Mouse (Mus musculus) midbrain, embryonic 14.5 days (tissue): ENCODE measurements around the gene Gm11034. TPM values are rescaled to one million over a fixed set of nuclear protein-coding genes. Genes with fewer than 3 reads are reported as not detected.

ENCODE experiments used
- ATAC-seq: fragments of 200-750 bp; cut with Nextera tagmentation; 2 replicates; pipeline ENCODE4 v1.8.0; 2017; ENCODE audit warnings: moderate number of reproducible peaks, moderate library complexity; ENCODE audit not compliant: low FRiP score, low TSS enrichment
- DNase-seq: peaks from one replicate; pipeline ENCODE4 v3.0.0-alpha.2; 2015
- H3K27ac ChIP-seq: fragments of 300-500 bp; sonication (generic); replicated peaks from 2 replicates; pipeline ENCODE4 v1.5.1; 2014; ENCODE audit warnings: mild to moderate bottlenecking, low read depth, low read length, moderate library complexity
- H3K27me3 ChIP-seq: fragments of 300-500 bp; sonication (generic); 2 replicates; pipeline ENCODE4 v1.6.1; 2014; ENCODE audit warnings: low read length, control low read depth, mixed read lengths; ENCODE audit not compliant: control insufficient read depth, insufficient read depth
- H3K36me3 ChIP-seq: fragments of 300-500 bp; sonication (generic); 2 replicates; pipeline ENCODE4 v1.6.1; 2014; ENCODE audit warnings: low read length, control low read depth; ENCODE audit not compliant: control insufficient read depth, insufficient read depth
- H3K4me1 ChIP-seq: fragments of 300-500 bp; sonication (generic); 2 replicates; pipeline ENCODE4 v1.6.1; 2014; ENCODE audit warnings: mild to moderate bottlenecking, antibody characterized with exemption, low read length, control low read depth; ENCODE audit not compliant: control insufficient read depth, insufficient read depth
- H3K4me2 ChIP-seq: fragments of 300-500 bp; sonication (generic); 2 replicates; pipeline ENCODE4 v1.6.1; 2014; ENCODE audit warnings: mild to moderate bottlenecking, low read length, moderate library complexity
- H3K4me3 ChIP-seq: fragments of 300-500 bp; sonication (generic); replicated peaks from 2 replicates; pipeline ENCODE4 v1.5.1; 2014; ENCODE audit warnings: low read depth, low read length
- H3K9ac ChIP-seq: fragments of 300-500 bp; sonication (generic); replicated peaks from 2 replicates; pipeline ENCODE4 v1.6.1; 2014; ENCODE audit warnings: mild to moderate bottlenecking, low read length, moderate library complexity
- H3K9me3 ChIP-seq: fragments of 300-500 bp; sonication (generic); 2 replicates; pipeline ENCODE4 v1.6.1; 2016; ENCODE audit warnings: low read length, control low read depth, mixed read lengths; ENCODE audit not compliant: control insufficient read depth
- WGBS: fragments of 180-500 bp; shearing (Covaris S2); extraction: QIAGEN DNeasy Blood & Tissue Kit; methylation state at CpG from one replicate; pipeline ENCODE4 v1.1.7; 2014; 5-methylcytosine and 5-hydroxymethylcytosine counted together
- polyA plus RNA-seq: library from polyadenylated mRNA; unstranded; fragments of >200 nt; fragmentation: Nextera tagmentation; extraction: Ambion mirVana; gene quantifications from 2 replicates; pipeline ENCODE4 v1.2.1, GENCODE M21; 2014

The Gm11034 gene
- polyA plus RNA-seq, 1 experiment from 2014 or later: not detected

GRCm38 (mm10) chr8:72218781-72219540 lies 5.5 kb upstream of the Gm11034 start:
- H3K4me2 ChIP-seq: peak overlapping the region; percentile 60
- no peaks in the 10 kb centered on the region for H3K27me3 ChIP-seq
- DNase-seq (no peak), ATAC-seq (peak; percentile 25; the same call in 1 of the 2 replicates)
- H3K36me3 ChIP-seq: peaks cover 29% of the 10 kb centered on the region
- H3K27ac ChIP-seq: no peak overlapping the region
- 81% methylated on average over 9 of the region's 10 CpGs for WGBS
- H3K4me1 ChIP-seq: peaks cover 7% of the 10 kb centered on the region; the same call in 1 of the 2 replicates
- H3K9ac ChIP-seq: no peak overlapping the region
- peak overlapping the region; percentile 66 for H3K4me3 ChIP-seq
- no peaks in the 10 kb centered on the region for H3K9me3 ChIP-seq

GRCm38 (mm10) chr8:72215871-72216270 lies 2.4 kb upstream of the Gm11034 start:
- H3K9ac ChIP-seq: no peak overlapping the region
- 44% methylated on average over 1 of the region's 1 CpGs for WGBS
- no peak overlapping the region for H3K4me2 ChIP-seq
- H3K27me3 ChIP-seq: no peaks in the 10 kb centered on the region
- no peaks in the 10 kb centered on the region for H3K9me3 ChIP-seq
- H3K27ac ChIP-seq: no peak overlapping the region
- peaks cover 6% of the 10 kb centered on the region; the same call in 1 of the 2 replicates for H3K4me1 ChIP-seq
- no peak overlapping the region for H3K4me3 ChIP-seq
- ATAC-seq: no peak
- DNase-seq: no peak
- no peaks in the 10 kb centered on the region for H3K36me3 ChIP-seq

- no peak overlapping the region for H3K27ac ChIP-seq
- no peak overlapping the region for H3K4me2 ChIP-seq
- H3K27me3 ChIP-seq: no peaks in the 10 kb centered on the region
- DNase-seq: no peak
- H3K9ac ChIP-seq: no peak overlapping the region
- ATAC-seq: no peak
- WGBS: 56% methylated on average over 2 of the region's 2 CpGs
- H3K36me3 ChIP-seq: no peaks in the 10 kb centered on the region
- H3K4me3 ChIP-seq: no peak overlapping the region
- no peaks in the 10 kb centered on the region for H3K9me3 ChIP-seq
- H3K4me1 ChIP-seq: no peaks in the 10 kb centered on the region
Observed at GRCm38 (mm10) chr8:72215060-72215459, 1.6 kb upstream of the Gm11034 start.

GRCm38 (mm10) chr8:72212751-72213150 lies 685 bp downstream of the Gm11034 start, which contains the start of gene Cib3:
Gene Cib3, minus strand, starts transcription at chr8:72212837.
- H3K9ac ChIP-seq: no peak within 1 kb of the TSS
- no peaks in the 10 kb centered on the region for H3K27me3 ChIP-seq
- H3K36me3 ChIP-seq: no peaks in the 10 kb centered on the region
- no peaks in the 10 kb centered on the region for H3K9me3 ChIP-seq
- H3K4me2 ChIP-seq: no peak within 1 kb of the TSS
- DNase-seq (no peak), ATAC-seq (no peak)
- no peak within 1 kb of the TSS for H3K4me3 ChIP-seq
- WGBS: 52% methylated on average over 4 of the region's 4 CpGs
- H3K27ac ChIP-seq: no peak within 1 kb of the TSS
- no peaks in the 10 kb centered on the region for H3K4me1 ChIP-seq

- Histone ChIP-seq H3K27ac (no peak overlapping the region), H3K36me3 (no peaks in the 10 kb centered on the region), H3K4me1 (no peaks in the 10 kb centered on the region), H3K9me3 (no peaks in the 10 kb centered on the region), H3K4me3 (no peak overlapping the region), H3K27me3 (no peaks in the 10 kb centered on the region), H3K4me2 (no peak overlapping the region), H3K9ac (no peak overlapping the region)
- no peak for DNase-seq
- 88% methylated on average over 1 of the region's 1 CpGs for WGBS
- no peak for ATAC-seq
Observed at GRCm38 (mm10) chr8:72211846-72212245, 1.6 kb downstream of the Gm11034 start.

GRCm38 (mm10) chr8:72210710-72211109 lies 2.7 kb downstream of the Gm11034 start:
- Histone ChIP-seq H3K4me3 (no peak overlapping the region), H3K9ac (no peak overlapping the region), H3K9me3 (no peaks in the 10 kb centered on the region), H3K27ac (no peak overlapping the region), H3K4me2 (no peak overlapping the region), H3K4me1 (no peaks in the 10 kb centered on the region), H3K36me3 (no peaks in the 10 kb centered on the region), H3K27me3 (no peaks in the 10 kb centered on the region)
- 70% methylated on average over 2 of the region's 2 CpGs for WGBS
- no peak for DNase-seq
- ATAC-seq: no peak

GRCm38 (mm10) chr8:72210222-72210621 lies 3.2 kb downstream of the Gm11034 start:
- Histone ChIP-seq H3K36me3 (no peaks in the 10 kb centered on the region), H3K4me1 (no peaks in the 10 kb centered on the region), H3K9ac (no peak overlapping the region), H3K27ac (no peak overlapping the region), H3K4me2 (no peak overlapping the region), H3K4me3 (no peak overlapping the region), H3K9me3 (no peaks in the 10 kb centered on the region), H3K27me3 (no peaks in the 10 kb centered on the region)
- DNase-seq (no peak), ATAC-seq (no peak)
- 78% methylated on average over 4 of the region's 4 CpGs for WGBS

GRCm38 (mm10) chr8:72208582-72208981 lies 4.9 kb downstream of the Gm11034 start:
- no peak for ATAC-seq
- 81% methylated on average over 1 of the region's 1 CpGs for WGBS

GRCm38 (mm10) chr8:72197997-72198396 lies 15.4 kb downstream of the Gm11034 start:
- Histone ChIP-seq H3K9ac (no peak overlapping the region), H3K4me3 (no peak overlapping the region), H3K4me1 (no peaks in the 10 kb centered on the region), H3K4me2 (no peak overlapping the region), H3K36me3 (no peaks in the 10 kb centered on the region), H3K27ac (no peak overlapping the region), H3K27me3 (no peaks in the 10 kb centered on the region), H3K9me3 (peaks cover 6% of the 10 kb centered on the region)
- DNase-seq (no peak), ATAC-seq (no peak)
- 59% methylated on average over 8 of the region's 8 CpGs for WGBS

More at GRCm38 (mm10) chr8:72208582-72208981, 4.9 kb downstream of the Gm11034 start:
- H3K4me2 ChIP-seq: no peak overlapping the region
- DNase-seq: no peak
- no peak overlapping the region for H3K4me3 ChIP-seq
- H3K9me3 ChIP-seq: peaks cover 8% of the 10 kb centered on the region
- H3K4me1 ChIP-seq: no peaks in the 10 kb centered on the region
- no peak overlapping the region for H3K27ac ChIP-seq
- no peaks in the 10 kb centered on the region for H3K27me3 ChIP-seq
- H3K36me3 ChIP-seq: no peaks in the 10 kb centered on the region
- H3K9ac ChIP-seq: no peak overlapping the region
